Mouse (Mus musculus): Measurements from ENCODE around the gene Osbp2. TPM values are rescaled to one million over a fixed set of nuclear protein-coding genes. Genes with fewer than 3 reads are reported as not detected.

Osbp2 gene
- total and polyA plus RNA-seq, 2 experiments from 2014 or later: 30.8 to 63.2 TPM

DNA sequence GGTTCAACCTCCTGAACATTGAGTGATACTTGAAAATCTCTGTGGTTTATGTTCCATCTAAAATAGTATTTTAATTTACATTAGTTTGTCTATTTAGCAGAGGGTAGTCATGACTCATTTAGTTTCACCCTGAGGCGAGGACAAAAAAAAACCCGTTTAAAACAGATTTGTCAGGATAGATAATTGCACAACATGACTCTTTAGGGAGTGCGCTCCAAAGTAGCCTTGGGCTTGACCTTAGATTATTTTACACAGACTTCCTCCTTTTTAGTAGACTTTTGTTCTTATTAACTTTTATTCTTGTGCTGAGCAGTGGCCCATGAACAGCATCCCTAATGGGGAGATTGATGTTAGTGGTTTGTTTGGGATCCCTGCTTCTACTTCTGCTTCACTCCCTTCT lies 196.2 kb downstream of the Osbp2 start:
- H3K4me1 ChIP-seq (ENCODE audit: insufficient read depth): no peaks in the 10 kb centered on the region
- no peak for ATAC-seq
- no peak for TF ChIP-seq CTCF (IDR thresholded peaks at IDR 0.05; ENCODE audit: low read depth)
- H3K27ac ChIP-seq (ENCODE audit: low read depth, low read length): no peak overlapping the region
- WGBS: 91% methylated on average over 3 of the region's 3 CpGs
- no peak overlapping the region for H3K4me3 ChIP-seq (ENCODE audit: low read depth, low read length)
- no peak for DNase-seq
- H3K27me3 ChIP-seq (ENCODE audit: insufficient read depth, low read length): no peaks in the 10 kb centered on the region
- no peak overlapping the region for H3K9ac ChIP-seq
- H3K36me3 ChIP-seq (ENCODE audit: insufficient read depth): peaks cover 62% of the 10 kb centered on the region
- no peak overlapping the region for H3K4me2 ChIP-seq (ENCODE audit: low read depth)
- no peaks in the 10 kb centered on the region for H3K9me3 ChIP-seq (ENCODE audit: low read length)

GRCm38 (mm10) chr11:3661964-3662363 lies 201.7 kb downstream of the Osbp2 start:
- no peak overlapping the region for H3K4me3 ChIP-seq (ENCODE audit: low read depth, low read length)
- no peaks in the 10 kb centered on the region for H3K27me3 ChIP-seq (ENCODE audit: insufficient read depth, low read length)
- no peak for TF ChIP-seq CTCF (IDR thresholded peaks at IDR 0.05; ENCODE audit: low read depth)
- no peaks in the 10 kb centered on the region for H3K4me1 ChIP-seq (ENCODE audit: insufficient read depth)
- DNase-seq (no peak), ATAC-seq (no peak)
- H3K36me3 ChIP-seq (ENCODE audit: insufficient read depth): peaks cover 33% of the 10 kb centered on the region
- no peaks in the 10 kb centered on the region for H3K9me3 ChIP-seq (ENCODE audit: low read length)
- H3K9ac ChIP-seq: no peak overlapping the region
- H3K4me2 ChIP-seq (ENCODE audit: low read depth): no peak overlapping the region
- H3K27ac ChIP-seq (ENCODE audit: low read depth, low read length): no peak overlapping the region
- WGBS: 91% methylated on average over 2 of the region's 2 CpGs

Other genes with a start within 250 kb of the Osbp2 start
- gene Morc2a, start 214.7 kb downstream of the Osbp2 start, total RNA-seq (2014; rRNA removed): 53.9 and 61.6 TPM in 2 replicates
- 12.6 and 21.1 TPM in 2 replicates for gene Morc2a, start 214.7 kb downstream of the Osbp2 start, polyA plus RNA-seq (2015; fragmentation: Nextera tagmentation; extraction: Ambion mirVana)
- gene 4921536K21Rik, start 31.2 kb upstream of the Osbp2 start, total RNA-seq (2014; rRNA removed): 0.19 and 0.31 TPM in 2 replicates
- 0.33 and 0.56 TPM in 2 replicates for gene 4921536K21Rik, start 31.2 kb upstream of the Osbp2 start, polyA plus RNA-seq (2015; fragmentation: Nextera tagmentation; extraction: Ambion mirVana)
- gene Dusp18, start 31.3 kb upstream of the Osbp2 start, total RNA-seq (2014; rRNA removed): 19.5 and 25.3 TPM in 2 replicates
- gene Dusp18, start 31.3 kb upstream of the Osbp2 start, polyA plus RNA-seq (2015; fragmentation: Nextera tagmentation; extraction: Ambion mirVana): 20.0 and 33.6 TPM in 2 replicates
- gene Slc35e4, start 50.8 kb upstream of the Osbp2 start, total RNA-seq (2014; rRNA removed): 39.1 and 43.7 TPM in 2 replicates
- 26.5 and 27.0 TPM in 2 replicates for gene Slc35e4, start 50.8 kb upstream of the Osbp2 start, polyA plus RNA-seq (2015; fragmentation: Nextera tagmentation; extraction: Ambion mirVana)
- gene Tcn2, start 68.3 kb upstream of the Osbp2 start, total RNA-seq (2014; rRNA removed): 20.3 and 20.9 TPM in 2 replicates
- gene Tcn2, start 68.3 kb upstream of the Osbp2 start, polyA plus RNA-seq (2015; fragmentation: Nextera tagmentation; extraction: Ambion mirVana): 23.2 and 24.1 TPM in 2 replicates
- gene Pes1, start 100.1 kb upstream of the Osbp2 start, total RNA-seq (2014; rRNA removed): 49.2 and 50.0 TPM in 2 replicates
- gene Pes1, start 100.1 kb upstream of the Osbp2 start, polyA plus RNA-seq (2015; fragmentation: Nextera tagmentation; extraction: Ambion mirVana): 53.8 and 55.8 TPM in 2 replicates
- gene 4930556J24Rik, start 112.9 kb upstream of the Osbp2 start, total RNA-seq (2014; rRNA removed): not detected in 2 replicates
- not detected in 2 replicates for gene 4930556J24Rik, start 112.9 kb upstream of the Osbp2 start, polyA plus RNA-seq (2015; fragmentation: Nextera tagmentation; extraction: Ambion mirVana)
- gene Gal3st1, start 119.7 kb upstream of the Osbp2 start, total RNA-seq (2014; rRNA removed): 6.5 and 9.9 TPM in 2 replicates
- gene Gal3st1, start 119.7 kb upstream of the Osbp2 start, polyA plus RNA-seq (2015; fragmentation: Nextera tagmentation; extraction: Ambion mirVana): 8.0 and 8.3 TPM in 2 replicates
- gene Sec14l4, start 167.6 kb upstream of the Osbp2 start, total RNA-seq (2014; rRNA removed): not detected in 2 replicates
- not detected in 2 replicates for gene Sec14l4, start 167.6 kb upstream of the Osbp2 start, polyA plus RNA-seq (2015; fragmentation: Nextera tagmentation; extraction: Ambion mirVana)
- gene Sec14l3, start 200.9 kb upstream of the Osbp2 start, total RNA-seq (2014; rRNA removed): 3.6 and 4.7 TPM in 2 replicates
- 2.1 and 3.8 TPM in 2 replicates for gene Sec14l3, start 200.9 kb upstream of the Osbp2 start, polyA plus RNA-seq (2015; fragmentation: Nextera tagmentation; extraction: Ambion mirVana)
- gene Mtfp1, start 231.5 kb upstream of the Osbp2 start, total RNA-seq (2014; rRNA removed): 10.1 and 11.8 TPM in 2 replicates
- 12.4 and 14.2 TPM in 2 replicates for gene Mtfp1, start 231.5 kb upstream of the Osbp2 start, polyA plus RNA-seq (2015; fragmentation: Nextera tagmentation; extraction: Ambion mirVana)